ENCODE assay signal across 8 mouse cellular contexts in genomic region chr12:112875225-112876013, GRCm38 (mm10). TPM values are rescaled to one million over a fixed set of nuclear protein-coding genes. Genes with fewer than 3 reads are reported as not detected.
DNase-seq lines count a peak whose midpoint lies in the region; ATAC-seq lines count a peak whose summit lies in the region.

No protein-coding gene starts in this region.

- no peaks in the 10 kb centered on the region for H3K36me3 ChIP-seq in hindbrain, embryonic 15.5 days

- peak; percentile 89 for DNase-seq in R1 (ENCODE audit: low read depth, low spot score)
- DNase-seq in cerebellum, postnatal 14 days: peak; percentile 97 to 99
- DNase-seq in frontal cortex, postnatal 25 days (ENCODE audit: low spot score in 2 of 2): peak; percentile 86 to 92
- peak; percentile 80 to 81 for DNase-seq in layer of hippocampus, postnatal 36 days
- DNase-seq in lung, postnatal 25 days (ENCODE audit: low spot score): peak; percentile 93
- DNase-seq in retina, adult 2 months (ENCODE audit: low read depth, low spot score): peak; percentile 61
- DNase-seq in thymus, postnatal 25 days: peak; percentile 90

- peak; percentile 19; the same call in 1 of the 2 replicates for ATAC-seq in hindbrain, embryonic 15.5 days (ENCODE audit: low FRiP score, low read depth)

- H3K4me2 ChIP-seq in hindbrain, embryonic 15.5 days: no peak overlapping the region

- H3K9ac ChIP-seq in hindbrain, embryonic 15.5 days: no peak overlapping the region

- peaks cover 30% of the 10 kb centered on the region for H3K4me1 ChIP-seq in hindbrain, embryonic 15.5 days (replicated peaks)

- H3K9me3 ChIP-seq in hindbrain, embryonic 15.5 days: no peaks in the 10 kb centered on the region

- H3K27me3 ChIP-seq in hindbrain, embryonic 15.5 days: peaks cover 72% of the 10 kb centered on the region

- WGBS in hindbrain, embryonic 15.5 days: 22% methylated on average over 16 of the region's 16 CpGs

- no peak overlapping the region for H3K4me3 ChIP-seq in hindbrain, embryonic 15.5 days

- H3K27ac ChIP-seq in hindbrain, embryonic 15.5 days (replicated peaks): no peak overlapping the region

RNA-seq across cellular contexts. Expression of gene Gpr132, which starts 7.4 kb away (rescaled TPM):
- not detected in 2 replicates for polyA plus RNA-seq in hindbrain, embryonic 15.5 days (2015; fragmentation: Nextera tagmentation; extraction: Ambion mirVana)
- not detected for total RNA-seq in layer of hippocampus, postnatal 36 days (2021)

RNA-seq across cellular contexts. Expression of gene Cdca4, which starts 46.2 kb away (rescaled TPM):
- polyA plus RNA-seq in hindbrain, embryonic 15.5 days (2015; fragmentation: Nextera tagmentation; extraction: Ambion mirVana): 37.3 and 44.6 TPM in 2 replicates
- 1 to 10 TPM; 7.8 to 8.1 TPM for total RNA-seq in layer of hippocampus, postnatal 36 days (2021)

RNA-seq across cellular contexts. Expression of gene Jag2, which starts 54.2 kb away (rescaled TPM):
- polyA plus RNA-seq in hindbrain, embryonic 15.5 days (2015; fragmentation: Nextera tagmentation; extraction: Ambion mirVana): 13.7 and 14.4 TPM in 2 replicates
- total RNA-seq in layer of hippocampus, postnatal 36 days (2021): 10 to 100 TPM; 43.8 to 45.6 TPM
